Mouse (Mus musculus): Measurements from ENCODE around the gene Bap1.
A peak's percentile ranks its signal among the peaks of the same experiment; 100 is the strongest.

Bap1 gene

DNA sequence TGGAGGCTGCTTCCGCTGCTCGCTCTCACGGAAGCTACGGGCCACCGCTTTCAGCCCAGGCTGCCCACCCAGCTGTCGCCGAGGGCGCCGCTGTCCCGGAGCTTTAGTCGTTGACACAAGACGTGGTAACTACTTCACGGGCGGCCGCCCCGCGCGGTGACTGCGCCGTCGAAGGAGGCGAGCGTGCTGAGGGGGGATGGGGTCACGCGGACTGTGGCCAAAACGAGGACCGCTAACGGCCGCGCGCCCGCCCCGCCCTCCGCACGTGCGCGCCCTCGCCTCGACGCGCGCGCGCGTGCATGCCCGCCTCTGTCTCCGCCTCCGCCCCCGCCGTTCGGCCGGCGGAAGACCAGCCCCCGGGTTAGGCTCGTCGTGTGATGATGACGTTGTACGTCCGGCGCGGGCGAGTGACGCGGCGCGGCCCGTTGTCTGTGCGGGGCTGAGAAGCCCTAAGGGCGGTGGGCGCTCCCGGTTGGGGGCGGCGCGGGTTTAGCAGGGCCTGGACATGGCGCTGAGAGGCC is at the start of gene Bap1, which contains the start of gene Phf7:
Gene Bap1 (plus strand): TSS at position 367 of the 521 bp plus-strand sequence.
Gene Phf7 (minus strand): TSS at position 234 of the 521 bp plus-strand sequence.
- DNase-seq, result peak; percentile 90 to 93

DNA sequence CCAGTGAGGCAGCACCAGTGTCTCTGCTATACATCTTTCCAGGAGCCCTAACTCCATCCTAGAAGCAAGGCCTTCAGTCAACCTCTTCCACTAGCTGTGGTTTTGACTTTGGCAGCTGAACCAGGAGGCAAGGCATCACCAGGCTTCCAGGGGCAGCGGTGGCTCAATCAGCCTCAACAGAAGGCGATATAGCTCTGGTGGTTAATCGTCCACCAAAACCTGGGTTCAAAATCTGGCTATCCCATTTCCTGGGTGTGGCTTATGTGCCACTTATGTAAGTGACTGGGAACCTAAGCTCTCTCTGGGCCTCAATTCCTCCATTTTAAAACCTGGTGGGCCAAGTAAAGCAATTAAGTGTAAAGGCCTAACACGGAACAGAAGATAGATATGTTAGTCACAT is 46.4 kb upstream of the Bap1 start:
- DNase-seq, result no peak

DNA sequence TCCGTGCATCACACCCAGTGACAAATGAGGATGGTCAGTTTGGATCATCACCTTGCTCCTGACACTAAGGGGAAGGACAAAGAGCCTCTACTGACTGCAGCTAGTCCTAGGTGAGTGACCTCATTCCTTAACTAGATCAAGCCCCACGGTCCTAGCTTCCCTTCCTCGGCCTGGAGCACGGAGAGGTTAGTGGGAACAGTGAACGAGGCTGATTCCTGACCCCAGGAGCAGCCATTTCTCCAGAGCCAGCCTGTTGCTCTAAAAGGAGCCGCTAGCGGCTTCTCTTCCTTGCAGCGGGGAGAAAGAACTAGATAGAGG is 46.0 kb upstream of the Bap1 start:
- no peak for DNase-seq

DNA sequence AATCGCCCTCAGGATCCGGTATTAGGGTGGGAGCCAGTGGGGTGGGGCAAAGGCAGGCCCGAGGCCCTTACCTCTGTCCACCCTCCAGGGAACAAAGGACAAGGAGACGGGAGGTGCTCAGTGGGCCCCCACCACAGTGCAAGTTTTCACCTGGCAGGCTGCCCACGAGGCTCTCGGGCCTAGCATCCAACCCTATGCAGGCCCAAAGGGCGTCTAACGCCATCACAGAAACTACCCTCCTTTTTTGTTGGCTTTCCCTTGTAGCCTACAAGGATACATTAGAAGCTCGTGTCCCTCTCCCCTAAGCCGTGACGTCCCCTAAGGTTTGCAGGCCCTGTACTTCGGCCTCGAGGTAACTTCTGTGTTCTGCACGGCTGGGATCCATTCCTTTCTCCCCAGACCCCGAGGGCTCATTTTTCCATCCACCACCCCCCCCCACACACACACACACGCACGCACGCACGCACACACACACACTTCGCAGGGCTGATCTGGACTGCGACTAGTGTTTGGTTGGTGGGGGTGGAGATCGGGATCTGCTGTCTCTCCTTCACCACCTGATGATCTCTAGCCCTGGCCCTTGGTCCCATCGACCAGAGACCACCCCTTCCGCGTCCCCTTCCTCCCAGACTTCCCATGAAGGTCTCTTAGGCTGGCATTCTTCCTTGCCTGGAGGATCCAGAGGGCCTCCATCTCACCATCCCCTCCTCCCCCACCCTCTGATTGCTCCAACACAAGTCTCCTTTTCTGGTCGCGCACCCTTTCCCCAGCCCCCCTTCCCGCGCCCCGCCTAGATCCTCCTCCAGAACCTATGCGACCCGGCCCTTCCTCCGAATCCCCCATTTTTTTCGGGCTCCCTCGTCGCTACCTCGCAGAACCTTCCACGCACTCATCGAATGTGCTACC is 45.4 kb upstream of the Bap1 start:
- DNase-seq, result peak; percentile 51 to 58

DNA sequence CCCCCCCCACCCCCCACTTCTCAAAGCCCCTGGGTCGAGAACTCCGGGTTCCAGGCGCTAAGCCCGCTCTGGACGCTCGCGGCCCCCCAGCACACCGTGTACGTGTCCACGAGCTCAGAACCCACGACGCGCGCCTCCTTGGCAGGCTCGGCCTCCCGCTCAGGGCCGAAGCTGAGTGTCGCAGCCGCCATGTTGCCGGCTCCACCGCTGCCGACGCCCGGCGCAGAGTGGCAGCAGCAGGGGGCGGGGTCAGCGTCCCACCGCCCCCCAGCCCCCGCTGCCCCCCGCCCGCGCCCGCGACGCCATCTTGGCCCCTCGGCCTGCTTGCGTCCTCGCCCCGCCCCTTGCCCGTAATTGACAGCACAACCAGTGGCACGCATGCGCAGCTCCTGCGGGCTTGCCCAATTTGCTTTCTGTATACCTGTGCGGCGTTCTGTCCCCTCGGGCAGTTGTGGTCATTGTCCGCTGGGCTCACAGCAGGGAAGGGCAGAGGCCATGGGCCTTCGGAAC is 44.7 kb upstream of the Bap1 start:
- peak; percentile 95 to 96 for DNase-seq

DNA sequence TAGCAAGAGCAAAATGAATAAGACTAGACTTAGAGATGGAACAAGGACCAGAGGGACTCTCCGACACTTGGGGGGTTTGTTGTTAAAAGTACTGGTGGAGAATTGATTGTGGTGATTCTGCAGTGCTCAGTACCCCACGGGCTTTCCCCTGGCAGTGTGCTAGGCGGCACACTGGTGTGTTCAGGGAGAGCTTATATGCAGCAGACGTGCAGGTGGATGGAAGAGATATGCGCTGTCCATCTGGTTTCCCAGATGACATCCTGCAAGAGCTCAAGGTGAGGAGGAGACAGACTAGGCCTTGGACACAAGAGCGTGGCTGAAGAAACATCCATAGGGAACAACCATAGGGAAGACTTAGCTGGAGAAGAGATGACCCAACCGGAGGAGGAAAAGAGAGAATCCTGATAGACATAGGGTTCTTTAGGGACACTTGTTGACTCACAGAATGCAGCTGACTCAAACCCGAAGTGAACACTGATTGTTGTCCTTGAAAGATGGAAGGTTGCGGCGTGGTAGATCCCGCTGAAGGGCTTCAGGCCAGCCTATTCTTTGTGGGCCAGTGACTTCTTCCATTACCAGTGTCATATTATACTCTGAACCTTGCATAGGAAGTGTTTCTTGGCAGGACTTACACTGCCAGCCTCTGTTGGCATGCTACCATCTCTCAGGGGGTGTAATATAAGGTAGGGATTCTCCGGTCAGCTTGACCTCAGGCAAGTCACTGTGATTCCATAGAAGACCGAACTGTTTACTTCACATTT is 44.0 kb upstream of the Bap1 start:
- DNase-seq, result no peak

DNA sequence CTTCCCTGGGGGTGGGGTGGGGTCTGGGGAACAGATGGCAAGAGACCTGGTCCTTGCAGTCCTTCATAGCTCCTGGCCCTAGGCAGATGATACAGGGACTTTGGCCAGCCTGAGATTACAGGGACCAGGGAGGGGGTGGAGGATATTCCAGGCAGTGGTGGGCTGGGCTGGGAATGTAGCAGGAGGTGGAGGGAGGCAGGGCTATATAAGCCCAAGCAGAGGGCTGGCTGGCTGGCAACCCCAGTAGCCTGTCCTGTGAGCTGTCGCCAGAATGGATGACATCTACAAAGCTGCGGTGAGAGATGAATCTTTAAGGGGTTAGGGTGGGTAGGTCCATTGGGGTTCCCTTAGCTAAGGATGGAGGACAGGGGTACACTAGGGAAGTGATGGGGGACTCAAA is 43.2 kb upstream of the Bap1 start, which contains the start of gene Tnnc1:
Gene Tnnc1 (plus strand): TSS at position 229 of the 400 bp plus-strand sequence.
- DNase-seq, result no peak

DNA sequence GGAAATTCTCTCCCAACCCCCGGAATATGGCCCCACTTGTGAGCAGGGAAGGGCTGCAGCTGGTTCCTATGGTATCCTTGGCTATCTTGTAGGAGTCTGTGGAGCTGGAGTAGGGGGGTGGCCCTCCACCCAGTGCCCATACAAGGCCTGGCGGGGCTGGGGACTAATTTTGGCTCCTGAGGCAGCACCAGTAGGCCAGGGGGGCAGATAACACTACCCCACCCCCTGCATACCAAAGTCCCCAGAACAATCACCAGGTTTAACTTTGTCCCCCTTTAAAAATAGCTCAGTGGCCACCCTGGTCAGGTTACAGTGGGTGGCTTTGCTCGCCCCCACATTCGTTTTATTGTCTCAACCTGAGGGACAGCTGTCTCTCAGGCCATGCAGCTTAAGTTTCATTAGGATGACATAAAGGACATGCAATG is 42.1 kb upstream of the Bap1 start:
- no peak for DNase-seq

DNA sequence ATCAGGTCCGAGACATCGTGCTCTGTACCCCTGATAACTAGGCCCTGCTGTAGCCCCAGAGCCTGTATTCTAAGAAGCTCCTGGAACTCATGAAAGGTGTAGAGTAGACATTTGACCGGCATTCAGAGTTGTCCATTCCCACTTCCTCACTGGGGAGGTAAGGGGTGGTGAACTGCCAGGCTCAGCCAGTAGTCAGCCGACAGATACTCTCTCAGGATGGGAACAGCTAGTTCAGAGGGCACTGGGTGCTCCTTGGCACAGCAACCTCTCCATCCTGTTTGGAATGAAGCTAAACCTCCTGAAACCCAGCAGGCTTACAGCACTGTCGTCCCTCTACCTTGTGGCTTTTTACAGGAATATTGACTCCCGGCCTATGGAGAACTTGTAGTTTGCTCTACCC is 39.4 kb upstream of the Bap1 start:
- DNase-seq, result no peak

DNA sequence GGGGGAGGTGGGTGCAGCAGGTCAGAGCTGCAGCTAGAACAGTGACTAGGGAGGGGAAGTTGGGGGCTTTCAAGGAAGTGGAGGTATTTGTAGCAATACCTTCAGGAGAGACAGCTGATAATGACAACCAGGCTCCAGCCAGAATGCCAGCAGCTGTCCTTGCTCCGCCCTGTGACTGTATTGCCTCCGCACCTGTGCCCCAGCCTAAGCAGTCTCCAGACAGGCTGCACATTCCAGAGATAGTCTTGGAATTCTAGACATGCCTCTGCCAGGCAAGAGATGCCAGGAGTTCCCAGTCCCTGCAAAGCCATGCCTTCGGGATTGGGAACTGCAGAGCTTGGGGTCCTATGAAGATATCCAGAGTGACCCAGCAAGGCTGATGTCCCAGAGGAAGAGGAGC is 38.8 kb upstream of the Bap1 start:
- DNase-seq, result no peak

DNA sequence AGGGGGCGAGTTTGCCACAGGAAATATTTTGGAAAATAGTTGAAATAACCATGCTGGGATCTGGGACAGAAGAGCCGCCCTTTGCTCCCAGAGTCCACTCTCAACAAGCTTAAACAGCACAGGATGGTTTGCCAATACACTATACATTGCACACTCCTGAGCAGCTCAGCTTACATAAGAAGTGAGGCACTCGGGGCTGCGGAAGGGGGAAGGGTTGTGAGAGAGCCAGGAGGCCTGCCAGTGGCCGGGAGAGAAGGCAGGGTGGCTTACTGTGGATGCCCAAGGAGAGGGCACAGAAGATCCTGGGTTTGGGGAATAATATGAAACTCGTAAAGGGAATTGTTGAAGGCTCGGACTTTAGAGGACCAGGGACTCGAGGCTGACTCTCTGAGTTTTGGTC is 37.4 kb upstream of the Bap1 start:
- DNase-seq, result no peak

DNA sequence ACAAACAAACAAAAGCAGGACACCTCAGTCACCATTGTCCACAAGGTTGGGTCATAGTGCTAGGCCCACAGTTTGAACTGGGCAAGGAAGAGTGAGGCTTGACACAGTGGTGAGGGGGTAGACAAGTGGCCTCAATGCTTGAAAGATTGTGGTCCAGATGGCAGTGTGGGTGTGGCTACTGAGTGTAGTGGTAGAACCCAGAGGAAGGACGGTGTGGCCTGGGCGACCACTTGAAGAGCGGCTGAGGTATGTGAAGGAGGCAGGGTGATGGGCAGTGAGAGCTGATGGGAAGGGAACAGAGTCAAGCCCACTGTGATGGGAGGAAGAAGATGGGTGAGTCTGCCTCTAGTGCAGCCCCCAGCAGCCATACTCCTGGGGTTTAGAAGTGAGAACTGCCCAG is 36.6 kb upstream of the Bap1 start:
- no peak for DNase-seq

DNA sequence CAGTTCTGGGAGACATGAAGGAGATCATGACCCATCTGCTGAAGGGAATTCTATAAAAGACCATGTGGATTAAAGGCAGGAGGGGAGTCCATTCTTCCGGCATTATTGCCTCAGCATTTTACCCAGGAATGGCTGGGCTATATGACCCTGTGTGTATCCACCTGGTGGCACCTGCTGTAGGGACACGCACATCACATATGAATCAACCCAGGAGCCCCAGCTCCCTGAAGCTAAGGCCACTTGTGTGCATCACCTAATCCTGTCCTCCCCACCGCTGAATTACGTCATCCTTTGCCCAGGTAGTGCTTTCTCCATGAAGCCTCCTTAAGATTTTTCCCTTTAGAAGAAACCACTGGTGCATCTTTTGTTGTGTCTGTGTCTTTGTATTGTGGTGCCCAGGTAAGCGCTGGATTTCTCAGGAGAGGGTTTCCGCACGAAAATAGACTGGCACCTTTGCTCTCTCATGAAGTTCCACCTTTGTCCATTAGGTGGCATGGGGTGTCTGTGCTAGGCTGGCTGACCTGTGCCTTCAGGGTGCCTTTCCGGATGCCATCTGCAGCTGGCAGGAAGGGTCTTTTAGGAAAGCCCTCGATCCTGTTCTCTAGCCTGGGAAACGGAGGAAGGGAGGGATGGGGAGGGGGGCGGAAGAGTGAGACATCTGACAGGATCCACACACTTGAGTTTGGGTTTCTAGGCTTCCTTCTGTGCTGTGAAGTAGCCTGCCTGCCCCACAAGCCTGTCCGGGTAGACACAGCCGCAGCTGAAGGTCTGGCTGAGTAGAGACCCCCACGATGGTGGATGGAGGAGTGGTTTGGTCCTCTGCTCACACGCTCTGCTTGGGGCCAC is 35.9 kb upstream of the Bap1 start:
- peak; percentile 55 to 75 for DNase-seq

DNA sequence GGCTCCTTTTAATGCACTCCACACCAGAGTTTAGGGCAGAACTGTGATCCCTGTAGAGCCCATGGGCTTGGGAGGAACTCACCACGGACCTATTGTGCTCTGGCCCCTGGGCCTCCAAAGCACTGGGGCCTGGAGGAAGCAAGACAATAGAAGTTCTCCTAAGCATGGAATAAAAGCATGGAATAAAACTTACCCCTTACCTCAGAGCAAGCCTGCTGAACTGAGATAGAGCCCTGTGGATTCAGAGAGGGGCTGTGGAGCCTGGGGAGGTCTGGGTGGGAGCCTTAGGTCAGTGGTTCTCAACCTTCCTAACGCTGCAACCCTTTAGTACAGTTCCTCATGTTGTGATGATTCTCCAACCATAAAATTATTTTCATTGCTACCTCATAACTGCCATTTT is 34.4 kb upstream of the Bap1 start, which contains the start of gene Nisch:
Gene Nisch (minus strand): TSS at position 101 of the 400 bp plus-strand sequence.
- no peak for DNase-seq

DNA sequence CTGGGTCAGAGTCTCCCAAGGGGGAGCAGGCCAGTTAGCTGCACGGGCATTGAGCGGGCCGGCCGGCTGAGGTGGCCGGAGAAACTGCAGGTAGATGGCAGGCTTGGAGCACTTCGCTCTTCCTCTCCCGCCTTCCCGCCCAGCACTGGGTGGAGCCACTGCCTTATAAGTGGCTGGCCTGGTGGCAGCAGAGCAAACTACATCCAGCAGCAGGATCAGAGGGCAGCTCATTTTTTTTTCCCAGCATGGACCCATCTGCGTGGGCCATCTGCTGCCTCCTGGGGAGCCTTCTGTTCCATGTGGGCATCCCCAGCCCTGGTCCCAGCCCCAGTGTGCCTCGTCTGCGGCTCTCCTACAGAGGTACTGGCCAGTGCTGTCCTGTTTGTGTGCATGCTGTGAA is 33.6 kb upstream of the Bap1 start, which contains the start of gene Sema3g:
Gene Sema3g (plus strand): TSS at position 195 of the 400 bp plus-strand sequence.
- peak; percentile 81 to 83 for DNase-seq

DNA sequence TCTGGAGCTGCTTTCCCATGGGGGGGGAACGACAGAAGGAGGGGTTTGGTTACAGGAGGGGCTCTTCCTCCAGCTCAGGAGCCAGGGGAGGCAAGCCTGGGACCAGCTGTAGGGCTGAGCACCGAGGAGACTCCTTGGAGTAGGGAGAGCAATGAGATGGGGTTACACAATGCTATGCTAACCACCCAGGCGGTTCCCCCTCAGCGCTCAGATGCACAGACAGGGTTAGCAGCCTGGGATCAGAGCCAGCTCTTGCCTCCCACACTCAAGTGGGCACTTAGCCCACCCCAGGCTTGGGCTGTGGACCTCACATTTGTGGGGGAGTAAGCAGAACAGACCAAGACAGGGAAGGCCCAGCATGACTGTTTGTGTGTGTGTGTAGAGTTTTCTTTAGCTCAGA is 24.3 kb upstream of the Bap1 start:
- no peak for DNase-seq

DNA sequence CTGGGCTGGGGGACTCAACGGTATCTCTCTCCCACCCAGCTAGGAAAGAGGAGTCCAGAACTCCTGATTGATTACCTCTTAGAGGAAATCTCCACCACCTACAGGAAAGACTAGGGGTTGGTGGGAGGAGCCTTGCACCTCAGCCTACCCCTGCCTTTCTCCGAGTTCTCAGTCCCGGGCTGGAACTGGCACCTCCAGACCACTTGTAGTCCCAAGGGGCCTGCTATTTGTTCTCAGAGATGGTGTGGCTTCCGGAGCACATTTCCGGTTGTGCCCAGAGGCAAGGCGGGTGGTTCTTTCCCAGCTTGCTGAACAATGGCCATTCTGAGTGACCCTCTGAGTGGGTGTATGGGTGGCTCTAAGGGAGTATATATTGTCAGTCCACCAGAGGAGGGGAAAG is 23.0 kb upstream of the Bap1 start:
- peak in 1 of 2 experiments; percentile 42 for DNase-seq

DNA sequence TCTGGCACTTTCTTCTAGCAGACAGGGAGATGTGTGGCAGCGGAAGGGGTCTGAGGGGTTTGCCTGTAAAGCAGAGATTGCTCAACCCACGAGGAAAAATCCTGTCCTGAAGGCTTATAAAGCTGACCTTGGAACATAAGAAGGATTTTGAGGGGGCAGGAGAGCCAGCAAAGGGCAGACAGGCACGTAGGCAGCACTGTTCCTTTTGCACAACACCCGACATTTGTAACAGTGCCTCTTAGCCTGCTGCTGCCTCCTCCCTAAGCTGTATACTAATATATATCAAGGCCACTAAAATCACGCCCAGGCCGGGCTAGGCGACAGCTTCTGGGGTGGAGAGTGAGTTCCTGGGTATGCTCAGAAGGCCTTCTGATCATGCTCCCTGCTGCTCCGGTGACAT is 20.8 kb upstream of the Bap1 start:
- DNase-seq, result no peak

DNA sequence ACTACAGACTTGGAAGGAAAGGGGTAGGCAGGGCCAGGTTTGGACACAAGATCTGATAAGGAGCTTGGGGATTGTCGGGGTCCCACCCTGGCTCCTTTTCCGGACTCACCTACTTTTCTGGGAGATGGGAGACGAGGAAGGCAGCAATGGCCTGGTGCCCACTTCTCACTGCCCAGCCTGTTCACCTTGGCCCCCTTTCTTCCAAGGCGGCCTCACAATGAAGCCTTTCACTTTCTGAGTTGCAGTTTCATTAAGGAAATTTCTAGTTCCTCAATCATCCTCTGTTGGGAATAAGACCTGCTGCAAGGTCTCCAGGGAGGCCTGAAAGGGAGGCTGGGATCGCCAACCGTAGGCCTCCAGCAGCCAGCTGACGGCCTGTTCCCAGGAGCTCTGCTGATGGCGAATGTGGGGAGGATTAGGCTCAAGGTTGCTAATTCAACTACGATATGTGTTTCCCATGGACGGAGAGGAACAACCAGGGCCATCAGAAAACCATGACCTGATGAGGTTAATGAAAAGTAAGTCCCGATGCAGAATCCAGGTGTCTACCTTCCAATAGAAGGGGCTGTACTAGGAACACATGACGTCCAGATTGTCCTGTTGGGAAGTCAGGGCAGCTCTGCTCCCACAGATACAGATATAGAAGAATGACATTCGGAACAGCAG is 18.7 kb upstream of the Bap1 start:
- DNase-seq, result no peak

DNA sequence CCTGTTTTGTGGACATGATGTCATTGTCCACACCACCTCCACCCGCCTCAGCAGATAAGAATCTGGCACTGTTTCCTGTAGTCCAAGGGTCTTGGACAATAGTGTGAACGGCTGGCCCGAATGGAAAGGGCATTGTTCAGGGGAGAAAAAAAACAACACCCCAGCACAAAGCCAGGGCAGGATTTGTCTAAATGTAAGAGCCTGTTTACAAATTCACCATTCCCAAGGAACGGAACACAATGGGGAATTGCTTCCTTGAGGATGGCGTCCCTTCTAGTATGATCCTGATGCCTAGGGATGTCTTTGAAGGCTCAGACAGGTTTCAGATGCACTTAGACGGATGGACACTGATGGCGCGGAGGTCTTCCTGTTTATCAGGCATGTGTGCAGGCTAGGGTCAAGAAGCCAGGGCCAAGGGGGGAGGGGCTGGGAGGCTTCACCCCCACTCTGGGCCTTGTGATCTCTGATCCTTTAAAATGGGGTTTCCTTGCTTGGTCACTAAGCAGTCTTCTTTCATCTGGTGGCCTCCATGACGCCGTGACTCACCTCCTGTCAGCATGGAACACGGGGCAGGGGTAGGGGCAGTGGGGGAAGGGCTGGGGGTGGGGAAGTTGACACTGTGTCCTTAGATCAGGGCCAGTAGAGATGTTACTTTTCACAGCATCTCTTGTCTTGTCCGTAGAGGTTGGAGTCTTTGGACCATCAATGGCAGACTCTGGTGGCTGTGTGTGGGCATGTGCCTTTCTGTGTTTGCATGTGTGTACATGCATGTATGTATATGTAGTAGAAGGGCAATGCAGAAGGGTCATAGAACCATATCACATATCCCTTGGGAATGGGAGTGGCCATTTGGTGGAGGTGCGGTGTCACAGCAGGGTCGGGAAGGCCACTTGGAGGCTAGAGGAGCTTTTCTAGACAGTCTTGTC is 17.9 kb upstream of the Bap1 start:
- peak; percentile 30 to 62 for DNase-seq
